In genomic region chr7:137783954-137784353, GRCm38 (mm10) we compare ENCODE assay signal across 8 mouse cellular contexts.
DNase-seq lines count a peak whose midpoint lies in the region; ATAC-seq and TF ChIP-seq lines count a peak whose summit lies in the region.

No protein-coding gene starts in this region.

- no peaks in the 10 kb centered on the region for H3K4me1 ChIP-seq in heart, embryonic 11.5 days (ENCODE audit: control insufficient read depth, insufficient read depth, low read length)
- no peaks in the 10 kb centered on the region for H3K4me1 ChIP-seq in neural tube, embryonic 11.5 days (ENCODE audit: control insufficient read depth, insufficient read depth, low read length)
- H3K4me1 ChIP-seq in midbrain, embryonic 13.5 days (replicated peaks) = no peaks in the 10 kb centered on the region

- H3K9ac ChIP-seq in heart, embryonic 11.5 days (ENCODE audit: low read depth, low read length) = no peak overlapping the region
- no peak overlapping the region for H3K9ac ChIP-seq in neural tube, embryonic 11.5 days (ENCODE audit: low read length)
- no peak overlapping the region for H3K9ac ChIP-seq in midbrain, embryonic 13.5 days (replicated peaks)

- no peak for TF ChIP-seq POLR2A in brain, embryonic 14.5 days (IDR thresholded peaks at IDR 0.05; ENCODE audit: borderline replicate concordance, extremely low read depth, insufficient read depth, insufficient read length, poor library complexity, severe bottlenecking)

- peak; percentile 88 for DNase-seq in heart, adult 11 months
- peak; percentile 32 for DNase-seq in right cerebral cortex, postnatal 4 days
- DNase-seq in right cerebral cortex, postnatal 10 days (ENCODE audit: low spot score in 2 of 2) = no peak
- peak; percentile 53 for DNase-seq in brain, embryonic 14.5 days (ENCODE audit: low read depth)
- DNase-seq in kidney, adult 8-10 months = peak; percentile 8 to 53
- peak; percentile 37 for DNase-seq in neural tube, embryonic 11.5 days (ENCODE audit: low spot score)

- no peak overlapping the region for H3K4me3 ChIP-seq in heart, embryonic 11.5 days (ENCODE audit: low read depth, low read length)
- no peak overlapping the region for H3K4me3 ChIP-seq in neural tube, embryonic 11.5 days (ENCODE audit: low read depth, low read length)
- no peak overlapping the region for H3K4me3 ChIP-seq in midbrain, embryonic 13.5 days (replicated peaks)

- no peak for ATAC-seq in heart, embryonic 11.5 days (replicated peaks; ENCODE audit: insufficient number of reproducible peaks, low FRiP score, low TSS enrichment)
- no peak for ATAC-seq in neural tube, embryonic 11.5 days (ENCODE audit: insufficient read depth, low FRiP score, low TSS enrichment)
- ATAC-seq in midbrain, embryonic 13.5 days = no peak

- no peaks in the 10 kb centered on the region for H3K9me3 ChIP-seq in heart, embryonic 11.5 days (replicated peaks; ENCODE audit: control insufficient read depth, low read length)
- no peaks in the 10 kb centered on the region for H3K9me3 ChIP-seq in neural tube, embryonic 11.5 days (ENCODE audit: control insufficient read depth, low read length)
- no peaks in the 10 kb centered on the region for H3K9me3 ChIP-seq in midbrain, embryonic 13.5 days

- TF ChIP-seq CTCF in brain, embryonic 14.5 days (IDR thresholded peaks at IDR 0.05; ENCODE audit: borderline replicate concordance, extremely low read depth, insufficient read depth, insufficient read length) = peak; percentile 59; the same call in 1 of the 2 replicates

- no peaks in the 10 kb centered on the region for H3K36me3 ChIP-seq in heart, embryonic 11.5 days (ENCODE audit: control insufficient read depth, insufficient read depth, low read length)
- H3K36me3 ChIP-seq in neural tube, embryonic 11.5 days (ENCODE audit: control insufficient read depth, insufficient read depth, low read length) = no peaks in the 10 kb centered on the region
- no peaks in the 10 kb centered on the region for H3K36me3 ChIP-seq in midbrain, embryonic 13.5 days

- no peak overlapping the region for H3K4me2 ChIP-seq in heart, embryonic 11.5 days
- no peak overlapping the region for H3K4me2 ChIP-seq in neural tube, embryonic 11.5 days (ENCODE audit: low read depth)
- no peak overlapping the region for H3K4me2 ChIP-seq in midbrain, embryonic 13.5 days (replicated peaks)

- H3K27ac ChIP-seq in heart, embryonic 11.5 days (ENCODE audit: low read depth, low read length) = no peak overlapping the region
- no peak overlapping the region for H3K27ac ChIP-seq in neural tube, embryonic 11.5 days (ENCODE audit: low read depth, low read length)
- no peak overlapping the region for H3K27ac ChIP-seq in midbrain, embryonic 13.5 days

- H3K27me3 ChIP-seq in heart, embryonic 11.5 days (ENCODE audit: control insufficient read depth, insufficient read depth, low read length) = no peaks in the 10 kb centered on the region
- H3K27me3 ChIP-seq in neural tube, embryonic 11.5 days (ENCODE audit: control insufficient read depth, insufficient read depth, low read length) = no peaks in the 10 kb centered on the region
- no peaks in the 10 kb centered on the region for H3K27me3 ChIP-seq in midbrain, embryonic 13.5 days

Comparison
In these comparisons a context has a peak if more than half of its experiments do, and no peak if none do; other contexts are left out.
1. DNase-seq: peak in heart, adult 11 months (single experiment), right cerebral cortex, postnatal 4 days (single experiment), brain, embryonic 14.5 days (single experiment), kidney, adult 8-10 months (2 of 2) and neural tube, embryonic 11.5 days (single experiment); none in right cerebral cortex, postnatal 10 days (0 of 2).